Mouse (Mus musculus) layer of hippocampus, adult 2 months (tissue): ENCODE data around the gene Klf12. TPM values are rescaled to one million over a fixed set of nuclear protein-coding genes. Genes with fewer than 3 reads are reported as not detected.
A peak's percentile ranks its signal among the peaks of the same experiment; 100 is the strongest.

Source experiments
- DNase-seq, 2 experiments: peaks; one replicate each; pipeline ENCODE4 v3.0.0; 2022; ENCODE audit warnings: low spot score in 2 of 2
- H3K27ac ChIP-seq: fragments of 200-600 bp; 2 replicates; pipeline ENCODE4 v1.8.1; 2022
- H3K4me3 ChIP-seq: fragments of 200-600 bp; 2 replicates; pipeline ENCODE4 v1.8.1; 2022; ENCODE audit warnings: mild to moderate bottlenecking
- CTCF ChIP-seq: fragments of 200-600 bp; conservative IDR thresholded peaks from 2 replicates; pipeline ENCODE4 v1.8.1; 2022; ENCODE audit warnings: antibody characterized with exemption, mild to moderate bottlenecking, moderate library complexity
- total RNA-seq, 2 experiments: library from RNA; stranded (reverse); gene quantifications; 2 replicates each; pipeline ENCODE4 v1.2.3; 2021

Gene Klf12
- total RNA-seq, 2 experiments from 2014 or later = 39.2 to 40.1 TPM

- no peak overlapping the region for H3K27ac ChIP-seq
- H3K4me3 ChIP-seq = no peak overlapping the region
- TF ChIP-seq CTCF = no peak
- DNase-seq = no peak
Measured at GRCm38 (mm10) chr14:100165075-100165474, 119.4 kb downstream of the Klf12 start.

DNA sequence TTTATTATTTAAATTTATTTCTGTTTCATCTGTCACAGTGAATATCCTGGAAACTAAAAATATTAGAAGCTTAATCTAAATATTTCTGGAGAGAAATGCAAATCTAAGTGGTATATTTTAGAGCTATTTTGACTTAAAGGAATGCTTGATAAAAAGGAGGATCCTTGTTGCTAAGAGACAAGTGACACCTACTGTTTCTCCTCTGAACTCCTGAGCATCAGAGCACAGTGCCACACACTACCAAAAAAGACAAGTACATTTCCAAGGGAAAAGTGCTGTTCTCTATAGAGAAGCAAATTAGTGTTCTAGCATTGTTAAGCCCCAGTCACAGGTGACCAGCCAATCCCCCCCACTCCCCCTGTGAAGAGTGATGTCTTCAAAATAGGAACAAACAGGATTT lies 127.8 kb downstream of the Klf12 start:
- no peak overlapping the region for H3K27ac ChIP-seq
- peak; percentile 51 for TF ChIP-seq CTCF
- no peak for DNase-seq
- H3K4me3 ChIP-seq = no peak overlapping the region

DNA sequence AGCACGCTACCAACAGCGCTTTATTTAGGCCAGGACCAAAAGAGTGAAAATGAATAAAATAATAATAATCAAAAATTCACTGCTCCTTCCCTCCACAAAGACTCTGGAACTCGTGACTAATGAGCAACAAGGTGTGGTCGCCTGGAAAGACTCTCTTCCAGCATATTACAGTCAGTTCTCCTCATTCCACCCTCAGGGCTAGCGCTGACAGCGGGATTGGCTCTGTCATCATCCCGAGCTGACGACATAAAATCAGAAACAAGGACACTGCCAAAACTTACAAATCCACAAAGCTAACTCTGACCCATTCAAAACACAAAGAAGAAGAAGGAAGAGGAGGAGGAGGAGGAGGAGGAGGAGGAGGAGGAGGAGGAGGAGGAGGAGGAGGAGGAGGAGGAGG lies 136.8 kb downstream of the Klf12 start:
- DNase-seq = no peak
- TF ChIP-seq CTCF = no peak
- Histone ChIP-seq H3K4me3 (no peak overlapping the region), H3K27ac (no peak overlapping the region)

DNA sequence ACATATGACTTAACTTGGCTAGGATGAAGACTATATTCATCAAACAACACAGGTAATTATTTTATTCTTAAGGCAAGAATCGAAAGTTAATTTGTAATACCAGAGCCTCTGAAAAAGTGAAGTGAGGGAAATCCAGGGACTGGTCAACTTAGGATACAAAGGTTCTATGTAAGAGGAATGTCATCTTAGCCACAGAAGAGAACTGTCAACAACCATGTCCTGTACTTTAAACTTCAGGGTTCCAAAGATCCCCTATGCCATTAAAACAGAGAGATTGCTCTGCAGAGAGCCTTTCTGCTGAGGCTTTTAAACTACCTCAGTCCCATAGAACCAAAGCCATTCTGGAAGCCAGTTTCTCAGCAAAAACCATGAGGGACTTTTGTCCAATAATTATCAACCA lies 144.1 kb downstream of the Klf12 start:
- no peak for DNase-seq
- no peak overlapping the region for H3K4me3 ChIP-seq
- TF ChIP-seq CTCF = no peak
- H3K27ac ChIP-seq = no peak overlapping the region

- no peak for TF ChIP-seq CTCF
- DNase-seq = no peak
- H3K4me3 ChIP-seq = no peak overlapping the region
- H3K27ac ChIP-seq = no peak overlapping the region
Measured at GRCm38 (mm10) chr14:100134304-100134703, 150.2 kb downstream of the Klf12 start.

- no peak for DNase-seq
- H3K4me3 ChIP-seq = no peak overlapping the region
- TF ChIP-seq CTCF = no peak
Measured at GRCm38 (mm10) chr14:100132479-100132878, 152.0 kb downstream of the Klf12 start.

DNA sequence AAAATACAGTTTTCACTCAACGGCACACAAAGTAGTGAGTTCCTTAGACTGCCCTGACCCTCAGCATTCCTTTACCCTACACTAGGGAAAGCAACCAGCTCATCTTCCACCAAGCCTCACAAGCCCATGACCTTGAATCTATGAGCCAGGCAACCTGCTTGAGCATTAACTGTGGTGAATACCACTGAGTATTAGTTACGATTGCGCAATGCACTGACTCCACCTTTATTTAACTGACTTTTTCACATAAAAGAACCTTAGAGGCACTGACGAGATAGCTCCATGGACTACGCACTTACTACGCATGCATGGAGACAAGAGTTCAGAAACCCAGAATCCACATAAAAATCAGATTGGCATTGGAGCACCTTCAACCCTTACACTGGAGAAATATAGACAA lies 158.4 kb downstream of the Klf12 start:
- Histone ChIP-seq H3K4me3 (no peak overlapping the region), H3K27ac (no peak overlapping the region)
- DNase-seq = no peak
- no peak for TF ChIP-seq CTCF

More at GRCm38 (mm10) chr14:100132479-100132878, 152.0 kb downstream of the Klf12 start:
- H3K27ac ChIP-seq = no peak overlapping the region

DNA sequence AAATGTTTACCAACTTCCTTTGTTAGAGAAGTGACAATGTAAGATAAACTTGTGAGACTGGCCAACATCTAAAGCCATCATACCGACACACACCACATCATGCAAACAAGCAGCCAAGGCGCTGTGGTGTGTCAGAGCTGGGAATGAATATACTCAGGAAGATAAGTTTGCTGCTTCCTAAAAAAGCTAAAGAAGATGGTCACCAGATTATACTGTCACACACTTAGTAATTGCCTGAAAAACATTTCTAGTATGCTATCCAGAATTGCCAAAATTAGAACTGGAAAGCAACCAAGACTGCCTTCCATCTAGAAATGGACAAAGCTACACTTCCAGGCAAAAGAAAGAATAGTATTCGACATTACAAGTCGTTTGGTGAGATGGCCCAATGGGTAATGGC lies 163.4 kb downstream of the Klf12 start:
- Histone ChIP-seq H3K27ac (no peak overlapping the region), H3K4me3 (no peak overlapping the region)
- TF ChIP-seq CTCF = no peak
- no peak for DNase-seq

DNA sequence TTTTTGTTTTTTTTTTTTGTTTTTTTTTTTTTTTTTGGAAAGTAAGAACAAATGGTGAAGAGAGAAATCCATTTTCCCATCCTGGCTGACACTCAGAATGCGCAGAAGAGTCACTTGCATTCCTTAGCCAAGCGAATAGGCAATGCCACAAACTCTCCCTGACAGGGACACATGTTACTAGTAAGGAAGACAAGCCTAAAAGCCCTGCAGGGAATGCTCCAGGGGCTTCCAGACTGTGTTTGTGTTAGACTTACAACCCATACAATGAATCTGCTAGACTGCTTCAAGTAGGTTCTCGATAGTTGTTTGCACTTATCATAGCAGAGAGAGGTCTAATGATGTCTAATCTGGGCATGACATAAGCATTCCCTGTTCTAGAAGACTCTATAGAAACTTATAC lies 164.6 kb downstream of the Klf12 start:
- Histone ChIP-seq H3K27ac (no peak overlapping the region), H3K4me3 (no peak overlapping the region)
- no peak for DNase-seq
- TF ChIP-seq CTCF = no peak

- no peak for TF ChIP-seq CTCF
- DNase-seq = no peak
- Histone ChIP-seq H3K27ac (no peak overlapping the region), H3K4me3 (no peak overlapping the region)
Measured at GRCm38 (mm10) chr14:100113419-100113818, 171.1 kb downstream of the Klf12 start.

- TF ChIP-seq CTCF = no peak
Measured at GRCm38 (mm10) chr14:100111735-100112134, 172.7 kb downstream of the Klf12 start.

GRCm38 (mm10) chr14:100109563-100109962 lies 174.9 kb downstream of the Klf12 start:
- H3K4me3 ChIP-seq = no peak overlapping the region

More at GRCm38 (mm10) chr14:100111735-100112134, 172.7 kb downstream of the Klf12 start:
- no peak for DNase-seq
- Histone ChIP-seq H3K27ac (no peak overlapping the region), H3K4me3 (no peak overlapping the region)

DNA sequence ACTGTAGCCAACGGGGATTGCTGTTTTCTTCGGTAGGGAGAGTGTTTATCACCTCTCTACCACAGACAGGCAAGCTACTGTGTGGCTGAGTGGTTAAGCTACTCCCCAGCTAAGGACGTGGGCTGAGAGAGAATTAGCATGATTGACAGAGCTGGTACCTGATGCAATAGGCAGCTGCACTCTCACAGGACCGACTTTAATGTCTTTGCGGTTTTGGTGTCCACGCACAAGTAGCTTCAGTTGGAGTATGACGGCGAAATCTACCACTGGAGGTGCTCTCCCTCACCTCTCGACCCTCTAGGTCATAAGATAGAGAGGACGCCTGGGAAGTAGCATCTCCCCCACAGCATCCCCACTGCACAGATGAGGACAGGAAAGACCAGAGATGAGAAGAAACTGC lies 178.9 kb downstream of the Klf12 start:
- no peak overlapping the region for H3K27ac ChIP-seq
- H3K4me3 ChIP-seq = no peak overlapping the region
- no peak for DNase-seq
- TF ChIP-seq CTCF = no peak

More at GRCm38 (mm10) chr14:100109563-100109962, 174.9 kb downstream of the Klf12 start:
- H3K27ac ChIP-seq = no peak overlapping the region
- DNase-seq = no peak
- TF ChIP-seq CTCF = no peak

DNA sequence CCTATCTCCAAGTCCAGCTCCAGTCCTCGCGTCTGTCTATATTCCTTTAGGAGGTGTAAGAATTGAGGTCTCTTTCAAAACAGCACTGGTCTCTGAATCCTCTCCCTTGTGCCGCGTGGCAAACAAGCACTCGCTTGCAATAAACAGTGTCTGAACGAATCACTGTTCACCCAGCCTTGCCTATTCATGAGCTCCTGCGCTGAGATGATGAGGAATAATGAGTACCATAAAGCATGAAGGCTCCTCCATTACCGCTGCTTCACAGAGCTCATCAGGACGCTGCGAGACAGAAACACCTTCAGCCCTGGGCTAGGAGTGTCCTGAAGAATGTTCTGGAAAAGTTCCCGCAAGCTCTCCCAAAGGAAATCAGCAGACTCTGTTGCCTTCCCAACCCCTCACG lies 179.7 kb downstream of the Klf12 start:
- TF ChIP-seq CTCF = no peak
- no peak overlapping the region for H3K27ac ChIP-seq
- H3K4me3 ChIP-seq = no peak overlapping the region
- DNase-seq = no peak

DNA sequence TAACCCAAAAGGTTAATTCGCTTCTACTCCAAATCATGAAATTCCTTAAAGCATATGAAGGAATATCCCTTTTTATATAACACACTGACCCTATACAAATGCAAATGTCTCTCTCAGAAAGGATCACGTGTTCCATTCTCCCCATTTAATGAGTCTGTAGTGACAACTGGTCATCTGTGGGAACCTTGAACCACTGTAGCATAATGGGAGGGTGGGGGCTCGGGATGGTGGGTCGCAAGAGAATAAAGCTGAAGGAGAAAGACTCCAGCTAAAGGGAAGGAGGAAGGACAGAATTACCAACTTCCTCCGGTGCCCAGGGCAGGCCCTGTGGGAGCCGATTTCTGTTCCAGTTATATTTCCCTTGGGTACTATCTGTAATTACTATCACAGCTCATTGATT lies 180.7 kb downstream of the Klf12 start:
- no peak for DNase-seq
- no peak for TF ChIP-seq CTCF
- no peak overlapping the region for H3K27ac ChIP-seq
- H3K4me3 ChIP-seq = no peak overlapping the region
